Mouse (Mus musculus): ENCODE data around the gene Has3. TPM values are rescaled to one million over a fixed set of nuclear protein-coding genes. Genes with fewer than 3 reads are reported as not detected.
"Not testable (repeated sequence)": the region's sequence is repeated elsewhere in the genome, so short reads cannot be mapped to it uniquely, and the experiment has no call there.

Gene Has3
- polyA plus RNA-seq, 1 experiment = 0.72 TPM

DNA sequence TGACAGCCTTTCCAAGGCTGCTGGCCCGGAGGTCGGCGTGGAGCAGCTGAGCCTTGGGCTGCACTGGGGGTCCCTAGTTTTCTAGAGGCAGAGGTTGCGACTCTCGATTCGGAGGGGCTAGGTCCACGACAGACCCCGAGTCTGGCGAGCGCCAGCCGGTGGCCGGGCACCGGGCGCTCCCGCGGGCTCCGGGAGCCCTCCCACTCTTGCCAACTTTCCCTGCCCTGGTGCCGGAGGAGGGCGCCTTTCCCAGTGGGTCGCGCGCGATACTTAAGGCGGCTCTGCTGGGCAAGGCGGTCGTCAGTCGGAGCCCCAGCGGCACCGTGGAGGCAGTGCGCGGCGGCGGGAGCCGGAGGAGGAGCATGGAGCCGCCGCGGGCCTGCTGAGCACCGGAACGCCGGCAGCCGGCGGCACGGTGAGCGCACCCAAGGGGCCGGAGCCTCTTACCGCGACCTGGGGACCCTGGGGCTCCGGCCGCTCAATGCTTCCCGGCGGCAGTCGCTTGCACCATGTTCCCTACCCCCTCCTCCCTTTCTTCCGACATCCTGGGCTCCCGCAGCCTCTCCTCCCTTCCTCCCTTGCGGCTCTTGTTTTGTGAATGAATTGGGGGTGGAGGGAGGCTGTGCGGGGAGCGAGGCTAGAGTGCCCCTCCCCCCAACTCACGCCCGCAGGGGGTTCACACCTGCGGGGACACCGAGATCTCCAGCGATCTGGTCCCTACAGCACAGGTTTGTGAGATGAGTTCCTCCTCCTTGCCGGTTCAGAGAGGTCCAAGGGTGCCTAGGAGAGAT is 690 bp downstream of the Has3 start:
- H3K4me3 ChIP-seq (ENCODE audit: insufficient read depth, low read depth, low read length) = peak overlapping the region; percentile 53
- H3K27me3 ChIP-seq (replicated peaks; ENCODE audit: control insufficient read depth, insufficient read depth, low read length) = no peaks in the 10 kb centered on the region
- no peak overlapping the region for H3K27ac ChIP-seq (ENCODE audit: insufficient read depth, low read depth, low read length)
- WGBS = under 1% methylated on average over 63 of the region's 63 CpGs
- TF ChIP-seq POLR2A (IDR thresholded peaks at IDR 0.05; ENCODE audit: low read depth, low read length) (no peak), CTCF (conservative IDR thresholded peaks at IDR 0.05; ENCODE audit: insufficient read depth, insufficient read length, low read depth, low read length) (peak; percentile 17; the same call in 1 of the 2 replicates)
- DNase-seq = peak; percentile 71
- no peaks in the 10 kb centered on the region for H3K36me3 ChIP-seq (ENCODE audit: control insufficient read depth, insufficient read depth, low read length)
- H3K4me1 ChIP-seq (ENCODE audit: control insufficient read depth, insufficient read depth, low read length) = peaks cover 7% of the 10 kb centered on the region

DNA sequence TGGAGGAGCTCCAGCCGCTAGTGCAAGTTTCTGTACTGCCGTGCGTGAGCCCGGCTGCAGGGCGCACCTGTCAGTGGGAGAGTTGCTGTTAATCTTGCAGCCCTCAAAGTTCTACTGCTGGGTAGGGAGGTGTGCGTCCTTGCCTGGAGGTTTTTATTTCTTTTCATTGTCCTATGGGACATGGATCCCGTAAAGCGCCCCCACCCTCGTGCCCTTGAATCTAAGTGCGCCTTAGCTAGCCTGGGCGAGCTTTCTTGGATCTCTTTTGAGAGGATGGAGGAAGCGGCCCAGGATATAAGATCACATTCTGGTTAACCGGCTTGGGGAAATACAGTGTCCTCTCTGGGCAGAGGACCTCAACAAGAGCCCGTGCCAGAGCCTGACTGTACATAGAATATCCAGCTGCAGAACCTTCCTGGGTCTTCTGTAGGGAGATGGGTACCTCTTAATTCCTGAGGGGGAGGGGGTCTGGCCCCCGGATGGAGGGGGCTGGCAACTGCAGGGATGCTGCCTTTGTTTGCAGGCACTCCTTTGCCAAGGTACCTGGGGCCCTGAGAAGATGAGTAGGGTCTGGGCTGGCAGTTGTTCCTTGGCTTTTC is 1.4 kb downstream of the Has3 start:
- no peak for DNase-seq
- TF ChIP-seq POLR2A (IDR thresholded peaks at IDR 0.05; ENCODE audit: low read depth, low read length) = no peak
- TF ChIP-seq CTCF (conservative IDR thresholded peaks at IDR 0.05; ENCODE audit: insufficient read depth, insufficient read length, low read depth, low read length) = no peak
- Histone ChIP-seq H3K27me3 (replicated peaks; ENCODE audit: control insufficient read depth, insufficient read depth, low read length) (no peaks in the 10 kb centered on the region), H3K36me3 (ENCODE audit: control insufficient read depth, insufficient read depth, low read length) (no peaks in the 10 kb centered on the region), H3K4me1 (ENCODE audit: control insufficient read depth, insufficient read depth, low read length) (peaks cover 7% of the 10 kb centered on the region), H3K27ac (ENCODE audit: insufficient read depth, low read depth, low read length) (no peak overlapping the region), H3K4me3 (ENCODE audit: insufficient read depth, low read depth, low read length) (peak overlapping the region; percentile 53)
- under 1% methylated on average over 15 of the region's 15 CpGs for WGBS

DNA sequence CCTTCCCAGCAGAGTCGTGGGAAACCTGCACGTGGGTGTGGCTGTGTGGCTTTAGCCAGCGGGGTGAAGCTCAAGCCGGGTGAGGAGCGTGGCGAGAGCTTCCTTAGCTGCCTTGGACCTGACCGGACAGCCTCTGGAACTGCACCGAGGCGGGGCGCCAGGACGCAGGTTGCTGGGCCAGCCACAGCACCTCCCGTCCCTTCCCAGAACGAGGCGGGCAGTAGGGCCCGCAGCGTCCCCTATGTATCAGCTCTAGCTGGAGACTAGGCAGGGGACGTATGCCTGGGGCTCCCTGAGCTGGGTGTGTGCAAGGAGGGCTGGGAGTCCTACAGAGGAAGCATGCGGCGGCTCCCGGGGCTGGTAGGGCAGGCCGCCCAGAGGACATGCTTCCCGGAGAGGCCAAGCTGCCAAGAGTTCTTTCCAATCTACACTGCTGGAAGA is 1.9 kb downstream of the Has3 start:
- TF ChIP-seq CTCF (conservative IDR thresholded peaks at IDR 0.05; ENCODE audit: insufficient read depth, insufficient read length, low read depth, low read length) = no peak; the same call in 1 of the 2 replicates
- peak; percentile 78 for DNase-seq
- under 1% methylated on average over 22 of the region's 22 CpGs for WGBS
- H3K27me3 ChIP-seq (replicated peaks; ENCODE audit: control insufficient read depth, insufficient read depth, low read length) = no peaks in the 10 kb centered on the region
- no peak overlapping the region for H3K27ac ChIP-seq (ENCODE audit: insufficient read depth, low read depth, low read length)
- H3K4me1 ChIP-seq (ENCODE audit: control insufficient read depth, insufficient read depth, low read length) = peaks cover 7% of the 10 kb centered on the region
- H3K4me3 ChIP-seq (ENCODE audit: insufficient read depth, low read depth, low read length) = peak overlapping the region; percentile 20
- no peaks in the 10 kb centered on the region for H3K36me3 ChIP-seq (ENCODE audit: control insufficient read depth, insufficient read depth, low read length)

DNA sequence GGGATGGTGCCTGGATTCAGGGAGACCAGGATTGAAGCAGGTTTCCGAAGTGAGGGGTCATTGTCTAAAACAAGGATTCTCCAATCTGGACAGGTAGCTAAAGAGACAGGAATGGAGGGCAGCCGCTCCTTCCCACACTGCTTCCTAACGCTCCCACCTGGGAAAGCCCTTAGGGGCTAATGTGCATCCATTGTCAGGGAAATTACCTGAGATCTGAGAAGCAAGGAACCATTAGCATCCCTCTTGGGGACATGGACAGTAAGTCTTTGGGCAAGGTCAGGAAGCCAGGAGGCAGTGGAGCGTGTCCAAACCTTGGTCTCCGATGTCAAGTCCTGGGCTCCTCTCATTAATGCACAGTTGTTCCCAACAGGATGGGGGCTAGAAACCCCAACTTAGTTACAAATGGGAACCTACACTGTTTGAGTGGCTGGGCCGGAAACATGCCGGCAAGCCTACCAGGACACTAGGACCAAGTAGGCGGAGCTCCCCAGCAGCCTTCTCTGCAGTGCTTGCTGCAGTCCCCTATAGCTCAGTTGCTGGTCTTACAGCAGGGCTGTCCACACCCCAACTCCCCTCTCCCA is 2.5 kb downstream of the Has3 start:
- 31% methylated on average over 8 of the region's 8 CpGs for WGBS
- H3K36me3 ChIP-seq (ENCODE audit: control insufficient read depth, insufficient read depth, low read length) = no peaks in the 10 kb centered on the region
- peaks cover 7% of the 10 kb centered on the region for H3K4me1 ChIP-seq (ENCODE audit: control insufficient read depth, insufficient read depth, low read length)
- no peak for TF ChIP-seq POLR2A (IDR thresholded peaks at IDR 0.05; ENCODE audit: low read depth, low read length)
- no peak for TF ChIP-seq CTCF (conservative IDR thresholded peaks at IDR 0.05; ENCODE audit: insufficient read depth, insufficient read length, low read depth, low read length)
- peak; percentile 47 for DNase-seq
- H3K27ac ChIP-seq (ENCODE audit: insufficient read depth, low read depth, low read length) = no peak overlapping the region
- no peaks in the 10 kb centered on the region for H3K27me3 ChIP-seq (replicated peaks; ENCODE audit: control insufficient read depth, insufficient read depth, low read length)
- peak overlapping the region; percentile 20; the same call in 1 of the 2 replicates for H3K4me3 ChIP-seq (ENCODE audit: insufficient read depth, low read depth, low read length)

DNA sequence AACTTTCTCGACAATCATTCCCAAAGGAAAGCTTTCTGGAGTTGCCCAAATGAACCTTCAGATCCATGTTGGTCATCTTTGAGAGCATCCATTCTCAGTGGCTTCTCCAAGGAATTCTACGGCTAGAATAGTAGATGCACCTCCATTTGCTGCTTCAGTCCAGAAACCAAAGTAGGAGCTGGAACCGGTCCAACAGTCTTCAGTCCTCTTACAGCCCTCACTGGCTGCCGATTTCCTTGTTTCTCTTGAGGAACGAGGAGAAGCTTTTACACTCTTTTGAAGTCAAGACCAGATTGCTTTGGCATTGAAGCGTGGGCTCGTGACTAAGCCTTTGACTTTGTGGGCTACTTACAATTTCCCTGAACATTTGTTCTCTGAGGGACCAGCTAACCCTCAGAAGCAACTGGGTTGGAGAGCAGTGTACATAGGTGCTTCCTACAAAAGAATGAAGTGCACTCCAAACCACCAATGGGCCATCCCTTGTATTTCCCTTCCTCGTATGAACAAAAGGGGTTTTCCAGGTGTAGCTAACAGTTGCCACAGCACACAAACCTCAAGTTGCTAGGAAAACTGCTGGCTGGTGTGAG is 10.2 kb downstream of the Has3 start:
- 73% methylated on average over 8 of the region's 8 CpGs for WGBS
- Histone ChIP-seq H3K27ac (ENCODE audit: insufficient read depth, low read depth, low read length) (no peak overlapping the region), H3K36me3 (ENCODE audit: control insufficient read depth, insufficient read depth, low read length) (no peaks in the 10 kb centered on the region), H3K27me3 (replicated peaks; ENCODE audit: control insufficient read depth, insufficient read depth, low read length) (no peaks in the 10 kb centered on the region), H3K4me1 (ENCODE audit: control insufficient read depth, insufficient read depth, low read length) (no peaks in the 10 kb centered on the region), H3K4me3 (ENCODE audit: insufficient read depth, low read depth, low read length) (no peak overlapping the region)
- peak; percentile 31 for DNase-seq
- TF ChIP-seq POLR2A (IDR thresholded peaks at IDR 0.05; ENCODE audit: low read depth, low read length) (no peak), CTCF (conservative IDR thresholded peaks at IDR 0.05; ENCODE audit: insufficient read depth, insufficient read length, low read depth, low read length) (no peak)

DNA sequence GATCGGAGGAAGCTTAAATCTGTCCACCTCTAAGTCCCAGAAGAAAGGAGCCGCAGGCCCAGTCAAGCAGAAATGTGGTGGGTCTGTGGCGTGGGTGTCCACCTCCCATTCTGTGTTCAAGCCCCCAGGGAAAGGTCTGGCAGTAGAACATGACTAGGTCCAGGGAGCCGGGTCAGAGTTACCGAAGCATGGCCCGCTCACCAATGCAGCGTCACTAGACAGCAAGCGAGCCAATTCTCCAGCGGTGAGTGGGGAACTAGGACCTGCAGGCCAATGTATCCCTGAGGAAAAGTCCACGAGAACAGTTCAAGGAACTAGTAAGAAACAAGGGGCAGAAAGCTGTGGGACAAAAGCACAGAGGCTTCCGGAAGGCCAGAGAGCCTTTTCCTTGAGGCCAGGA is 14.1 kb downstream of the Has3 start:
- H3K4me3 ChIP-seq (ENCODE audit: insufficient read depth, low read depth, low read length); H3K36me3 ChIP-seq (ENCODE audit: control insufficient read depth, insufficient read depth, low read length); H3K27me3 ChIP-seq (replicated peaks; ENCODE audit: control insufficient read depth, insufficient read depth, low read length); H3K4me1 ChIP-seq (ENCODE audit: control insufficient read depth, insufficient read depth, low read length): not testable (repeated sequence)
- H3K27ac ChIP-seq (ENCODE audit: insufficient read depth, low read depth, low read length) = peak overlapping the region; percentile 32; the same call in 1 of the 2 replicates
- DNase-seq = peak; percentile 77
- WGBS = 50% methylated on average over 11 of the region's 11 CpGs

DNA sequence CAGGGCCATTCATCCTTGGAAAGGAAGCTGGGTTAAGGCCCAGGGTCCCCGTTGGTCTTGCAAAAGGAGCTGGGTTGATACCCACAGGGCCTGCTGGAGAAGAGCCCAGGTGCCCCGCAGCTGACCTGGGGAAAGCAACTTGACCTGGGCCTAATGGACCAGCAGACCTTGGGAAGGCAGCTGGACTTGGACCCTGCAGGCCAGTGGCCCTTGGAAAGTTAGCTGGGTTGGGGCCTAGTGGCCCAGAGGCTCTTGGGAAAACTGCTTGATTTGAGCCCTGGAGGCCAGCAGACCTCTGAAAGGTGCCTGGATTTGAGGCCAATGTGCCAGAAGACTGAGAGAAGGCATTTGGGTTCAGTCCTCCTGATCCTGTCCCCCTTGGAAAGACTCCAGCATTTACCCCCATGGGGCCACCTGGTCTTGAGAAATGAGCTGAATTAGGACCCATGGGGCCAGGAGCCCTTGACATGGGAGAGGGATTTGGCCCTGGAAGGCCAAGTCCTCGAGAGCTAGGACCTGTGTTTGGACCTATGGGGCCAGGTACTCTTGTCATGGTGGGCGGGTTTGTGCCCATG is 14.9 kb downstream of the Has3 start:
- H3K27ac ChIP-seq (ENCODE audit: insufficient read depth, low read depth, low read length) = peak overlapping the region; percentile 48
- H3K36me3 ChIP-seq (ENCODE audit: control insufficient read depth, insufficient read depth, low read length); H3K27me3 ChIP-seq (replicated peaks; ENCODE audit: control insufficient read depth, insufficient read depth, low read length); H3K4me1 ChIP-seq (ENCODE audit: control insufficient read depth, insufficient read depth, low read length); H3K4me3 ChIP-seq (ENCODE audit: insufficient read depth, low read depth, low read length): not testable (repeated sequence)
- 66% methylated on average over 4 of the region's 4 CpGs for WGBS
- DNase-seq = peak; percentile 89
